Mouse (Mus musculus) naive thymus-derived CD4-positive, alpha-beta T cell, adult 5 months (primary cell): ENCODE results near the gene B3gnt6. TPM values are rescaled to one million over a fixed set of nuclear protein-coding genes. Genes with fewer than 3 reads are reported as not detected.

ENCODE experiments used
- polyA plus RNA-seq: library from polyadenylated mRNA; unstranded; fragments of 100-300 nt; shearing (Covaris generic); gene quantifications from one replicate; pipeline ENCODE4 v1.2.1, GENCODE M21; 2017

B3gnt6 gene
- polyA plus RNA-seq, result 0.19 TPM

DNA sequence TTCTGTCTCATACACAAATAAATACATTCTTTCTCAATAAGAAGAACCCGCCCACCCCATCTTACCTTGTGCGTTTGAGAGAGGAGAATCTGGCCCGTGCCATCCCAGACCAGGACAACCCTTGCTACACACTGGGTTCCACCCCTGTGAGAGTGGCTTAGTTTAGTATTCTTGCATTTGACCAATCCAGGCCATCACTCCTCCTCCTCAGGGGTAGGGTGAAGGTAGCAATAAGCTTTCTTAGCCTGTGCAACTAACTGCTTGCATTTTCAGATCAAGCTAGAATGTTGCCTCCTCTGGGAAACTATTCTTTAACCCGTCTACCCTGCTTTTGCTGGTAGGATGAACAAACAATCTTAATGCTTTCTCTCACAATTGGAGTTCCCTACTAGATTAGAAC lies at the start of gene B3gnt6:
Gene B3gnt6 (minus strand): TSS at position 101 of the 400 bp plus-strand sequence.

DNA sequence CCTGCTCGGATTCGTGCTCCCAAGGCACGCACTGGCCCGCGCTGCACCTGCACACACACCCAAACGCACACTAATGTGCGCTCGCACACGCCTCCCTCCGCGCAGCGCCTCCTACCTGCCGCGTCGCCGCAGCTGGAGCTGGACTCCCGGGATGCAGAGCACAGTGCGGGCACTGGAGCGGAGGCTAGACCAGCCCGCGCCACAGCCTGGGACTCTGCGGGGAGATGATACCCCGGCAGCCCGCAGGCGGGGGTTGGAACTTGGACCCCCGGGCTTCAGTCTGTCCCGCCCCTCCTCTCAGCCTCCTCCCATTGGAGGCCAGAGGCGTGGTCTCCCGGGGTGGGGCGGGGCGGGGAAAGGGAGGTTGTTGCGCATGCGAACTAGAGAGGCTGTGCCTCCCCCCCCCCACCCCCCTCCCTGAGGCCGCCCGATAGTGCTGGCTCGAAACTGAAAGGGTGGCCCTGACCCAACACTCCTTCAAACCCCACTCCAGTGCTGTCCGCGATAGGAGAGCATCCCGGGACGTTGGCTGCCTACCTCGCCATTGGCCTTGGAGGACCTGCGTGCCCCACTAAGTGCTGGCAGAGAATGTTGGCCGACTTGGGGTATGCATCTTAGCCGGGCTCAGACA lies 21.2 kb downstream of the B3gnt6 start, which contains the start of gene Capn5:
Gene Capn5 (minus strand): TSS at position 346 of the 631 bp plus-strand sequence.

DNA sequence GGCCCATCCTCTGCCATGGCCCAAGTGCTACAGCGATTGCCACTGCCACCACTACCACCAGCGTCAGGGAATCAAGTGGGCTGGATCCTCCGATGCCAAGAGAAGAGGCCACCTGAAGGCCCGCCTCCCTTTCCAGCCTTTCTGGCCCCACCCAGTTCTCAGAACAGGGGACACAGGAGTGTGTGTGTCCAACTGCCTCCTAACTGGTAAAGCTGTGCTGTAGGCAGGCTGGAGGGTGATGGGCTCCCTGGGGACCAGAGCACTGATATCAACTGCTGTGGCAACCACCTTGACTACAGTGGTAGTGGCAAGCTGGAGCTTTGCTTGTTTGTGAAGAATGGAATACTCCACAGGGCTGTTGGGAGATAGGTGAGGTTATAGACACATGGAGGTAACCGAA lies 53.9 kb downstream of the B3gnt6 start, which contains the start of gene Omp:
Gene Omp (minus strand): TSS at position 101 of the 400 bp plus-strand sequence.

Other genes starting within 250 kb of the B3gnt6 start
- gene Myo7a, start 80.0 kb downstream of the B3gnt6 start, polyA plus RNA-seq, result 0.67 TPM
- not detected for gene Omp, start 54.0 kb downstream of the B3gnt6 start, polyA plus RNA-seq
- gene Capn5, start 21.2 kb downstream of the B3gnt6 start, polyA plus RNA-seq, result 0.40 TPM
- 13.0 TPM for gene Acer3, start 121.7 kb upstream of the B3gnt6 start, polyA plus RNA-seq
- not detected for gene Tsku, start 161.8 kb upstream of the B3gnt6 start, polyA plus RNA-seq
- gene Gucy2d, start 240.9 kb upstream of the B3gnt6 start, polyA plus RNA-seq, result not detected